Mouse (Mus musculus) macrophage (primary cell): Measurements from ENCODE around the gene Rbpj. TPM values are rescaled to one million over a fixed set of nuclear protein-coding genes. Genes with fewer than 3 reads are reported as not detected.

ENCODE experiments used
- H3K27ac ChIP-seq: fragments of 350-480 bp; formaldehyde crosslinking; 2 replicates; pipeline ENCODE4 v1.9.0; 2021
- H3K36me3 ChIP-seq: fragments of 350-480 bp; formaldehyde crosslinking; 2 replicates; pipeline ENCODE4 v1.9.0; 2021; ENCODE audit errors: inconsistent target
- H3K4me3 ChIP-seq: fragments of 350-480 bp; formaldehyde crosslinking; 2 replicates; pipeline ENCODE4 v1.9.0; 2021; ENCODE audit errors: inconsistent target
- H3K79me2 ChIP-seq: fragments of 350-480 bp; formaldehyde crosslinking; 2 replicates; pipeline ENCODE4 v1.9.0; 2021; ENCODE audit errors: inconsistent target
- WGBS: methylation state at CpG from one replicate; pipeline ENCODE4 v1.1.7; 2026; ENCODE audit warnings: inconsistent platforms; ENCODE audit not compliant: missing documents; 5-methylcytosine and 5-hydroxymethylcytosine counted together
- polyA plus RNA-seq: library from polyadenylated mRNA; stranded (reverse); fragments of 250-400 nt; gene quantifications from 3 replicates; pipeline ENCODE4 v1.2.4, GENCODE M21; 2018; ENCODE audit warnings: inconsistent platforms
- total RNA-seq, 78 experiments: library from RNA; depleted of rRNA; stranded (reverse); fragments of 250-400 nt; gene quantifications; 1 replicate in 9 of 78; 2 replicates in 24 of 78; 3 replicates in 43 of 78; 4 replicates in 2 of 78; pipeline ENCODE4 v1.2.4; 2018; ENCODE audit warnings: inconsistent platforms in 56 of 78

Gene Rbpj
- 100 to 1,000 TPM in 25 of 26 experiments, 10 to 100 TPM in 1; 85.3 to 805 (median 258) TPM for total RNA-seq (2018; cell fraction: chromatin; rRNA removed)
- total RNA-seq (2018; cell fraction: cytosol; rRNA removed), result 100 to 1,000 TPM in 6 of 26 experiments, 10 to 100 TPM in 20; 45.2 to 178 (median 60.2) TPM
- total RNA-seq (2018; cell fraction: nucleus; rRNA removed), result 100 to 1,000 TPM; 101 to 429 (median 216) TPM
- 31.2 to 90.6 TPM (median 32.9 TPM) in 3 replicates for polyA plus RNA-seq

DNA sequence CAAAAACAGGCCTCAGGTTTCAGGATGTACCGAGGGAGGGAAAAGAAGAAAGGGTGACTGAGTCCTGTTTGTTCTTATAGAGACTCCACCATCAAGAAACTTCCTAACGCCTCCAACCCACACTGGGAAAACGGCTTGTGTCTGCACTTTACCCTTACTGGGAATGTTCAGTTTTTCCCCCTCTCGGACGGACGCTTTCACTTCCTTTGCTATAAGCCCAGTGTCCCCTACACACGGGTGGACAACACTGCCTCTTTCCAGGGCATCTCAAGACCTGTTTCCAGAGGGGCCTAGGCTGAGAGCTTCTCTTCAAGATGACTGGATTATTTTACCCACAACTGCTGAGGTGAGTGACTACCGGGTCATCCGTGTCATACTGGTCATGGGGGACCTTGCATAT lies at the start of gene Rbpj:
Rbpj (plus strand) TSS at position 270 of the 400 bp plus-strand sequence.
- 87% methylated on average over 9 of the region's 9 CpGs for WGBS
- Histone ChIP-seq H3K27ac (no peak within 1 kb of the TSS), H3K79me2 (no peaks in the 10 kb centered on the region), H3K36me3 (no peaks in the 10 kb centered on the region), H3K4me3 (no peak within 1 kb of the TSS)

DNA sequence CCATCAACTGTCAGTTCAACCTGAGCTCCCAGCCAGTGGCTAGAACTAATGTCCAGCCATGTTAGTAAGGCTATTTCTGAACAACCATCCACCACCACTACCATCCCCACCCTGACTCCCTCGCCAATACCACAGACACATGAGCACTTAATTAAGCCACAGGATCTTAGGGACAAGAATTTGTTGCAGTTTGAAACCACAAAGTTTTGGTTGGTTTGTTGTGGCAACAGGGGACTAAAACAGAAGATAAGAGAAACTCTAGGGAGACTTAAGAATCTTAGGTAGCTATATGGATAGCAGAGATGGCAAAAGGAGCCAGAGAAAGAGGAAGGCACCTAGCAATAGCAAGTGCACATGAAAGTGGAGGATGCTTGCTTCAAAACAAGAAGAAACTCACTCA lies 45.2 kb upstream of the Rbpj start:
- no peaks in the 10 kb centered on the region for H3K36me3 ChIP-seq
- H3K27ac ChIP-seq, result no peak overlapping the region
- H3K79me2 ChIP-seq, result no peaks in the 10 kb centered on the region
- no peak overlapping the region for H3K4me3 ChIP-seq
- WGBS, result 69% methylated on average over 1 of the region's 1 CpGs

GRCm38 (mm10) chr5:53421291-53421690 lies 44.7 kb upstream of the Rbpj start:
- WGBS, result 40% methylated on average over 4 of the region's 4 CpGs
- Histone ChIP-seq H3K27ac (no peak overlapping the region), H3K36me3 (no peaks in the 10 kb centered on the region), H3K79me2 (no peaks in the 10 kb centered on the region), H3K4me3 (no peak overlapping the region)

- Histone ChIP-seq H3K4me3 (no peak overlapping the region), H3K79me2 (no peaks in the 10 kb centered on the region), H3K27ac (no peak overlapping the region), H3K36me3 (no peaks in the 10 kb centered on the region)
- 89% methylated on average over 4 of the region's 4 CpGs for WGBS
Observed at GRCm38 (mm10) chr5:53427411-53427810, 38.5 kb upstream of the Rbpj start.

DNA sequence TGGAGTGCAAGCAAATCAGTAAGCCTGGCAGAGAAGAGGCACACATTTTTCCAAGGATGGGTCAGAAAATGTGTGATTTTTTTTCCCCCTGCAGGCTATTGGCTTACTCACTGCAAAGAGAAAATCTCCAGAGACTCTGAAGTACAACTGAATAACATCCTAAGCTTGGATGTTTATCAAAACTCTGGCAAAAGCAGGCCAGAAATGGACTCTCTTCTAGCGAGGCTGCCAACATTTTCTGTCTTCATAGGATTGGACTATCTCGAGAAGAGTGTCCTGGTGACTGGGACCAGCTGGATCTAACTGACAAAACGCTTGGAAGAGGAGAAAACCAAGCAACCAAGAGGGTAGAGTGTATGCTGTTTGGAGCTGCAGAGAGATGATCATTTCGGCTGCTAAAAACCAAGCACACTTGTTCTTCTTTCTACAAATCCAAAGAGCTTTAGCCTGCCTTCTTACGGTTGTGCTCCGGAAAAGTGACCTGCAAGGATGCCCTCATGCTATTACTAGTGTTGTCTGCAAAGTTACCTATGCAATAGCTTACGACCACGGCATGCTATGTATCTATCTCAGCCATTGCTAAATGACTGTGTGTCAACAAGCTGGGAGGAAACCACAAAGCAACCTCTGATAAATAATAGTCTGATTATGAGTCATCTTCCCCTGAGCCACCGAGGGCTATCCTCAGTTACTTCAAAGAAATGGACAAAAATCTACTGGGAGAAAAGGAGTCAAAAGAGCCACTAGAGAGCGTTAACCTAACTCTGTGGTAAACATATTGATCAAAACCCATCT lies 36.1 kb upstream of the Rbpj start:
- no peak overlapping the region for H3K4me3 ChIP-seq

DNA sequence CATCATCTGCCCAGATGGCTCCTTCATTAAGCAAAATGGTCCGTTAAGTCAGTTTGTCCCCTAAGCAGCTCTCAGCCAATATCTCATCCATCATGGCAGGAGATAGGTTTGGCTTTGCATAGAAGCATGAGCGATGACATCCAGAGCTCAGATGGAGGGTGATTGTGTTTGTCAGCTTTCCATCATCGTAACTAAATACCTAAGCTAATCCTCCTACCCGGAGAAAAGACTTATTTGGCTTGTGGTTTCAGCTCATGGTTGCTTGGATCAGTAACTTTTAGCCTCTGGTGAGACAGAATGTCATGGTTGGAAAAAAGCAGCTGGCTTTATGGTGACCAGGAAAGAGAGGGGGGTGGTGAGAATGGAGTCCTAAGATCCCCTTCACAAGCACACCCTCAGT lies 33.5 kb upstream of the Rbpj start:
- WGBS, result 89% methylated on average over 4 of the region's 4 CpGs
- H3K79me2 ChIP-seq, result no peaks in the 10 kb centered on the region
- no peaks in the 10 kb centered on the region for H3K36me3 ChIP-seq
- H3K4me3 ChIP-seq, result no peak overlapping the region
- H3K27ac ChIP-seq, result no peak overlapping the region

More for the DNA sequence above, 36.1 kb upstream of the Rbpj start:
- 74% methylated on average over 10 of the region's 10 CpGs for WGBS
- H3K36me3 ChIP-seq, result no peaks in the 10 kb centered on the region
- peak overlapping the region; percentile 56 for H3K27ac ChIP-seq
- no peaks in the 10 kb centered on the region for H3K79me2 ChIP-seq

- no peaks in the 10 kb centered on the region for H3K79me2 ChIP-seq
- H3K27ac ChIP-seq, result peak overlapping the region; percentile 95
- WGBS, result 64% methylated on average over 6 of the region's 6 CpGs
- no peak overlapping the region for H3K4me3 ChIP-seq
- no peaks in the 10 kb centered on the region for H3K36me3 ChIP-seq
Observed at GRCm38 (mm10) chr5:53436905-53437632, 28.9 kb upstream of the Rbpj start.

DNA sequence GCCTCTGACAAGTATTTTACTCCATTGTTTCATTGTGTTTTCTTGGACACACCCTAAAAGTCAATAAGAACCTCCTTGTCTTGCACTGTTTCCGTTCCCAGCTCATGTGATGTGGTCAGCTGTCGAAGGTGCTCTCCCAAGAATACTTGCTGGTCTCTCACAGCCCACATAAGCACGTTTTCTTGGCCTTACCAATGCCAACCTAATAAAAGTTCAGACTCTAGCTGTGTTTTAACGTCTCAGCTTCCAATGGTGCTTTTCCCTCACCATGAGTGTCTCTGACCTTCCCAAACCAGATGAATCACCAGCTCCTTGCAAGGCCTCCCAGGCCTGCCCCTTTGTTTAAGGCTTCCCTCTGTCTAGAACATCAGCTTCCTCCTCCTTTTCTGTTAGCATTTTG lies 28.2 kb upstream of the Rbpj start:
- 60% methylated on average over 4 of the region's 4 CpGs for WGBS
- no peaks in the 10 kb centered on the region for H3K79me2 ChIP-seq
- no peak overlapping the region for H3K4me3 ChIP-seq
- peak overlapping the region; percentile 95 for H3K27ac ChIP-seq
- no peaks in the 10 kb centered on the region for H3K36me3 ChIP-seq

DNA sequence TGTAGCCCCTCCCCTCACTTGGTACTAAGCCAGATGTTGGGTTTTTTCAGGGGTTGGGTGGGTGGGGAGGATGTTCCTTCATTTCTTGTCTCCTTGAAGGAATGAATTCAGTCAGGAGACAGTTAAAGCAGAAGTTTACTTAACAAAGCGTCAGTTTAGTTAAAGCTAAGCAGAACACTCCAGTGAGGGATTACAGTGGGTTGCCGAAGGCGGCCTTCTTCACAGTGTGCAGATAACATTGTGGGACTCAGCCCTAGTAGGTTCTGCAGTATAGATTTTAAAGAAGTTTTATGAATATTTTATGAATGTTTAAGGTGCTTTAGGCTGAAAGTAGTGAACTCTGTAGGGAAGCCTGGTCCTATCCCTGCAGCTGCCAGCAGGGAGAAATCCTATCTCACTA lies 27.7 kb upstream of the Rbpj start:
- Histone ChIP-seq H3K27ac (peak overlapping the region; percentile 95), H3K79me2 (no peaks in the 10 kb centered on the region), H3K4me3 (no peak overlapping the region), H3K36me3 (no peaks in the 10 kb centered on the region)
- WGBS, result 92% methylated on average over 3 of the region's 3 CpGs

DNA sequence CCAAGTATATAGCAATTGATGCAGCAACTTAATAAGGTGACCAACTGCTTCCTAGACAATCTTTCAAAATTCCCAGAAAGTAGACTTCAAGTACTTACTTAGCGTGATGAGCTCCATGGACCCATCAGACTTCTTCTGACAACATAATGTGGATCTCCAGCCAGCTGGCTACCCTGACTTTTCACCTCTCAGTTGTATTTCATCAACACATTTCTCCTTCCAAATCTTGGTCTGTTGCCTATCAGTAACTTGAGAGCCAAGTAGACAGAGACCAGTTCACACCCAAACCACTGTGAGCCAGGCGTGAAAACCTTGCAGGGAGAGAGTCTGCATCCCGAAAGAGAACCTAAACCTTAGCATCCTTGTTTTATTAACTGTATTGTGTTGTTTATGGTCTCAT lies 26.3 kb upstream of the Rbpj start:
- Histone ChIP-seq H3K79me2 (no peaks in the 10 kb centered on the region), H3K4me3 (no peak overlapping the region), H3K27ac (no peak overlapping the region), H3K36me3 (no peaks in the 10 kb centered on the region)
- 100% methylated on average over 3 of the region's 3 CpGs for WGBS

- 85% methylated on average over 5 of the region's 5 CpGs for WGBS
- H3K27ac ChIP-seq, result no peak overlapping the region
- H3K79me2 ChIP-seq, result no peaks in the 10 kb centered on the region
- no peak overlapping the region for H3K4me3 ChIP-seq
- no peaks in the 10 kb centered on the region for H3K36me3 ChIP-seq
Observed at GRCm38 (mm10) chr5:53444030-53444429, 21.9 kb upstream of the Rbpj start.

- H3K36me3 ChIP-seq, result no peaks in the 10 kb centered on the region
- H3K4me3 ChIP-seq, result no peak overlapping the region
- WGBS, result 81% methylated on average over 9 of the region's 9 CpGs
- peak overlapping the region; percentile 85 for H3K27ac ChIP-seq
- no peaks in the 10 kb centered on the region for H3K79me2 ChIP-seq
Observed at GRCm38 (mm10) chr5:53450945-53451344, 15.0 kb upstream of the Rbpj start.

- peak overlapping the region; percentile 85 for H3K27ac ChIP-seq
- H3K79me2 ChIP-seq, result no peaks in the 10 kb centered on the region
- H3K4me3 ChIP-seq, result no peak overlapping the region
- H3K36me3 ChIP-seq, result no peaks in the 10 kb centered on the region
- 44% methylated on average over 8 of the region's 8 CpGs for WGBS
Observed at GRCm38 (mm10) chr5:53451829-53452228, 14.1 kb upstream of the Rbpj start.

- 86% methylated on average over 3 of the region's 3 CpGs for WGBS
- H3K4me3 ChIP-seq, result no peak overlapping the region
- no peaks in the 10 kb centered on the region for H3K79me2 ChIP-seq
- peak overlapping the region; percentile 85 for H3K27ac ChIP-seq
- no peaks in the 10 kb centered on the region for H3K36me3 ChIP-seq
Observed at GRCm38 (mm10) chr5:53452920-53453319, 13.0 kb upstream of the Rbpj start.

DNA sequence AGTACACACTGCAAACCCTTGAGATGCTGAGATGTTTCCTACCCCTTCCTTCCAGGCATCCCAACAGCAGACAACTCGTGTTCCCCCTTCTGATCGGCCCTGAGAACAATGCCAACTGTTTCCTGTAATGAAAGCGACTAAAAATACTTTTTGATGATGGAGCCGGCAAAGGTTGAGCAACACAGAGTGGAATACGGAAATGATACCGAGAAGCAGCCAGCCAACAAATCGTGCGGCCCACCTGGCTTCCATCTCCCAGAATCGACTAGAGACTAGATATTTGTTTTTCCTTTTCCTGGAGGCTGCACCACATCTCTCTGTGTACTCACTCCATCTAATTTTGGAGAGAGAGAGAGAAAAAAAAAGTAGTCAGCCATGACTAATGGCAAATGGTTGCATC lies 11.2 kb upstream of the Rbpj start:
- WGBS, result 35% methylated on average over 9 of the region's 9 CpGs
- Histone ChIP-seq H3K79me2 (no peaks in the 10 kb centered on the region), H3K4me3 (no peak overlapping the region), H3K36me3 (no peaks in the 10 kb centered on the region), H3K27ac (peak overlapping the region; percentile 92)
